Mouse (Mus musculus): ENCODE measurements around the gene Prss53.
"Not testable (repeated sequence)": the region's sequence is repeated elsewhere in the genome, so short reads cannot be mapped to it uniquely, and the experiment has no call there.

Prss53 gene

DNA sequence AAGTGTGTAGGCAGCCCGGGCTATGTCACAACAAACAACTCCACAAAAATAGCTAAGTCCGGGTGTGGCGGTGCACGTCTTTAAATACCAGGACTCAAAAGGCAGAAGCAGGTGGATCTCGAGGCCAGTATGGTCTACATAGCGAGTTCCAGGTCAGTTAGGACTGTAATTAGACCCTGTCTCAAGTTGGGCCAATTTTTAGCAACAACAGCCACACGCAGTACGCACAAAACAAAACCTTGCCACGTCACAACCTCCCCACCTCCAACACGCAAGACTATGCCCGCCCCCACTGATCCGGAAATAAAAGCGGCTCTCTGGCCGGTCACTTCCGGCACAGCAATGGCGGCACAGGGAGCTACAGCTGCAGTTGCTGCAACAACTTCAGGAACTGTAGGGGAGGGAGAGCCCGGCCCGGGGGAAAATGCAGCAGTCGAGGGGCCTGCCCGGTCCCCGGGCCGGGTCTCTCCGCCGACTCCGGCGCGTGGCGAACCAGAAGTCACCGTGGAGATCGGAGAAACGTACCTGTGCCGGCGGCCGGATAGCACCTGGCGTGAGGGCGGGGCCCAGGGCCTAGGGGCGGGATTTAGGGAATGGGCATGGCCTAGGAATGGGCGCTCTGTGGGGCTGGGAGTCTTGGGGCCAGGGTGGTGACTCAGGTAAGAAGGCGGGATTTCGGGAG, 21.6 kb upstream of the Prss53 start, which contains the start of gene Kat8:
TSS of gene Kat8 (plus strand) at position 327 of the 682 bp plus-strand sequence.
- peak; percentile 87 to 88 for DNase-seq

GRCm38 (mm10) chr7:127908656-127909055, 17.9 kb upstream of the Prss53 start:
- DNase-seq = no peak

- no peak for DNase-seq
These were observed 17.2 kb upstream of the Prss53 start for GRCm38 (mm10) chr7:127907939-127908338.

DNA sequence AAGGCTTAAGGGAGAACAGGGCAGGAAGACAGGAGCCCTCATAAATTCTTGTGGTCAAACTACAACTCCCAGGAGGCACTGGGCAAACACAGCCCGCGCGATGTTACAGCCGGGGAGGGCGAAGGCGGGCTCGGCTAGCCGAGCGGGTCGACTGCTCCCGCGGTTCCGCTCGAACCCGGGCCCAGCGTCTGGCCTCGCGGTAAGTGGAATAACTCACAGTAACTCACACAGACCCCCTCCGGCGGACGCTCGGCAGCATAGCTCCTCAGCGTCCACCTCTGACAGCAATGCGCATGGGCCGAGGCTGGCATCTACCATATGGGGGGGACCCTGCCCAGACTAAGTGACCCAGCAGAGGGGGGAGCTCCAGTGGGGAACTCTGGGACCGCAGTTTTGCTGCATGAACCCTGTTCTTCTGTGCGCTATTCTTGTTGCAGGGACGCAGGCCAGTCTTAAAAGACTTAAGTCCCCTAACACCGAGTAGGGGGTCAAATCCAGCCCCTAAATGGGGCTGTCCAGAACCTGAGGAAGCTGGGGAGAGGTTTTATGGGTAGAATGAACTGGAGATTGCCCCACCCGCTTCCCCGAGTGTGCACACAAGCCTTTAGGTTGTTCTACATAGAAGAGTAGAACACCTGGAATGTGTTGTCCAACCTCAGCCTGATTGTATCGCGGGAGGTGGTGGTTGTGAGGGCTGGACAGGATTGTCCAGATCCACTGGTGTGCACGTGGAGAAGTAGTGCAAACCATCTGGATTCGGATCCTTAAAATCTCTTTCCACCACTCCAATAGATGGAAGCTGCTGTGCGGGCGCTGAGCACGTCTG, 13.4 kb upstream of the Prss53 start, which contains the start of gene Bckdk:
TSS of gene Bckdk (plus strand) at position 112 of the 826 bp plus-strand sequence.
- peak; percentile 70 to 79 for DNase-seq

DNA sequence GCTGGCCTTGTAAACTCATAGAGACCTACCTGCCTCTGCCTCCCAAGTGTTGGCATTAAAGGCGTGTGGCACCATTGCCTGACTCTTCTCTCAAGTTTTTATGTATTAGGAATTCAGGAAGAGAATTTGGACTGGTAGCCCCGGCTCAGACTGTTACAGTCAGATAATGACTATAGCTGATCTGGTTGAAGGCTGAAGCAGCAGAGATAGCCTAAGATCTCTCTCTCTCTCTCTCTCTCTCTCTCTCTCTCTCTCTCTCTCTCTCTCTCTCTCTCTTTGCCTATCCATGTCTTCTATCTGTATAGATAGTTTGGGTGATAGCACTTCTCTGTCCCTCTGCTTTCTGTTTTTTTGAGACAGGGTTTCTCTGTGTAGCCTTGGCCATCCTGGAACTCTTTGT, 11.0 kb upstream of the Prss53 start:
- no peak for DNase-seq

DNA sequence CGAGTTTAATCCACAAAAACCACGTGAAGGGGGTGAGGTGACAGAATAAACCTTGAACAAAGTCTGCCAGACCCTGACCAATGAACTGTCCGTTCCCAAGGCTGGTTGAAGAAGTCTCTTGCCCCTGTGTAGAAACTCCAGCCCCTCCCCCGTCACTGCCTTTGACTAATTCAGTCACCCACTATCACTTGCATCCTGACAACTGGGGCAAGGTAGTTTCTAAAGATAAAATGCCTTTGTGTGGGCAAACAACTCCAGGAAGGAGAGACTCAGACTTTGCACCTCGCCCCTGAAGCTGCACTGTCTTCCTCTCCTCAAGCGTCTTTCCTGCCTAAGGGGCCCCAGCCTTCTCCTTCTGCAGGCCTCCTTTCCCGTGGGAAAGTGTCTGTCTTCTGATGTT, 9.2 kb upstream of the Prss53 start:
- no peak for DNase-seq

- DNase-seq = no peak
These were observed 7.6 kb upstream of the Prss53 start for GRCm38 (mm10) chr7:127898179-127898956.

DNA sequence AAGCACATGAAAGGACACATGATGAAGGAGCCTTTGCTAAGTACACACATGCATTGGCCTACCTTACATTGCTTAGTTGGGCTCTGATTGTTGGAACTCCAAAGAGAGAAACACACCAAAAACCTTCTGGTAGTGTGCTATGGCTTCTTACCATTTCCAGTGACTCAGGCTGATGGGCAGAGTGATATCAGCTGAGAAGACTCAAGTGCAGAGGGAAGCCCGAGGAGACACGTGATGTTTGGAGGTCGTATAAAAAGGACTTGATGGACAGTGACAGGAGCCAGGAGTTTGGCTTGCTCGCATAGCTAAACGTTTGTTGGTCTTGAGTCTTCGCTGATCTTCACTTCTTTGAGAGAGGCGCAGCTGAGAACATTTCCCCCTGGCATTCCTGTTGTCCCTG, 6.8 kb upstream of the Prss53 start:
- DNase-seq = no peak

DNA sequence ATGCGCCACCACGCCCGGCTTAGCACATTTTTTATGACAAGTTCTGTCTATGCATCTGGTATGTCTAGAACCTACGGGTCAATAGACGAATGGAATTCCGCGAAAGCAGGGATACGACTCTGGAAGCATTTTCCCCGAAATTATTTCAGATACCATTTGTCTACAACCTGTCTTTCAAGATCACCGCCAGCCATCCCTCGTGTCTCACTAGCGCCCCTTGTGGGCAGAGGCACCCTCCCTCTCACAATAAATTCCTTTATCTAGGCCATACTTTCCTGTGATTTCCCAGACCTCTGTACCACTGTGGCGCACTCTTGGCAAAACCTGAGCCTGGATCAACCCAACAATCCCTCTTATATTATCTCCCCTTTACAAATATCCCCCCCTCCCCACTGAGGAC, 5.6 kb upstream of the Prss53 start:
- DNase-seq = peak; percentile 73 to 76

DNA sequence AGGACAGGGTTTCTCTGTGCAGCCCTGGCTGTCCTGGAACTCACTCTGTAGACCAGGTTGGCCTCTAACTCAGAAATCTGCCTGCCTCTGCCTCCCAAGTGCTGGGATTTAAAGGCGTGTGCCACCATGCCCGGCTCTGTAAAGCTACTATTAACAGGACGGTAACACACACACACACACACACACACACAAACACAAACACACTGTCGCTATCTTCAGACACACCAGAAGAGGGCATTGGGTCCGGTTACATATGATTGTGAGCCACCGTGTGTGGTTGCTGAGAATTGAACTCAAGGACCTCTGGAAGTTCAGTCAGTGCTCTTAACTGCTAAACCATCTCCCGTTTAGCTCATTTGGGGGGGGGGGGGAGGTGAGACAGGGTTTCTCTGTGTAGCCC, 5.1 kb upstream of the Prss53 start:
- not testable (repeated sequence) for DNase-seq

GRCm38 (mm10) chr7:127895442-127895841, 4.7 kb upstream of the Prss53 start, which contains the start of the genes Gm21974 and Vkorc1:
TSS of gene Gm21974 (minus strand) at chr7:127895454.
TSS of gene Vkorc1 (minus strand) at chr7:127895617.
- peak; percentile 95 to 97 for DNase-seq

GRCm38 (mm10) chr7:127894480-127894879, 3.7 kb upstream of the Prss53 start:
- DNase-seq = no peak

GRCm38 (mm10) chr7:127888821-127889220, 1.9 kb downstream of the Prss53 start:
- no peak for DNase-seq

DNA sequence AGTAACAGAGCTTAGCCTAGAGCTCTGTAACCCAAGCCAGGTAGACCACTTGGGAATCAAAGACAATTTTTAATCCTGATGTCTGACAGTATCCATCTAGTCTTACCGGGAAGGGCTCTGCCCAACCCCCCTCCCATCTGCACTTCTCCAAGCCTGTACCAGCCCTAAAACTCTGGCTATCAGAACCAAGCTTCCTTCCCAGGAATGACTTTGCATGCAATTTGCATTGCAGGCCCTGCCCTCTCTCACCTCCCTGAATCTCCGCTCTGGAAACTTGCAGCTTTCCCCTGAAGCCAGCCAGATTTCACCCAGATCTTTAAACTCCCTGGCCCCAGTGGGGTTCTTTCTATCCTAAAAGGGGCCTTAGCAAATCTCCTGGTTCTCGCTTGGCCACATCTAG, 3.0 kb downstream of the Prss53 start:
- no peak for DNase-seq

GRCm38 (mm10) chr7:127887191-127887590, 3.6 kb downstream of the Prss53 start:
- DNase-seq = peak in 1 of 2 experiments; percentile 1

- DNase-seq = no peak
These were observed 4.2 kb downstream of the Prss53 start for GRCm38 (mm10) chr7:127886551-127886950.

GRCm38 (mm10) chr7:127885951-127886350, 4.8 kb downstream of the Prss53 start:
- no peak for DNase-seq

DNA sequence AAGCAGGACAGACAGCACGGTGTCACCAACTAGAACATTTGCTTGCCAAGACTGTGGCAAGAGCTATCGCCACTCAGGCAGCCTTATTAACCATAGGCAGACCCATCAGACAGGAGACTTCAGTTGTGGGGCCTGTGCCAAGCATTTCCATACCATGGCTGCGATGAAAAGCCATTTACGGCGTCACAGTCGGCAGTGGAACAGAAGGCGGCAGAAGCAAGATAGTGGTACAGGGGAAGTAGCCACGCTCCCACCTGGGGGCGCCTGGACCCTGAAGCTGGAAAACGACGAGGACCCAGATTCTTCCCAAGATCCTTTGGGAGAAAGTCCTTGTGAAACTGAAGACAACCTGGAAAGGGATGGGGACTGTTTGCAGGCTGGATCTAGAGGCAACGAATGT, 10.3 kb downstream of the Prss53 start:
- no peak for DNase-seq

GRCm38 (mm10) chr7:127879301-127879700, 11.5 kb downstream of the Prss53 start:
- DNase-seq = no peak

DNA sequence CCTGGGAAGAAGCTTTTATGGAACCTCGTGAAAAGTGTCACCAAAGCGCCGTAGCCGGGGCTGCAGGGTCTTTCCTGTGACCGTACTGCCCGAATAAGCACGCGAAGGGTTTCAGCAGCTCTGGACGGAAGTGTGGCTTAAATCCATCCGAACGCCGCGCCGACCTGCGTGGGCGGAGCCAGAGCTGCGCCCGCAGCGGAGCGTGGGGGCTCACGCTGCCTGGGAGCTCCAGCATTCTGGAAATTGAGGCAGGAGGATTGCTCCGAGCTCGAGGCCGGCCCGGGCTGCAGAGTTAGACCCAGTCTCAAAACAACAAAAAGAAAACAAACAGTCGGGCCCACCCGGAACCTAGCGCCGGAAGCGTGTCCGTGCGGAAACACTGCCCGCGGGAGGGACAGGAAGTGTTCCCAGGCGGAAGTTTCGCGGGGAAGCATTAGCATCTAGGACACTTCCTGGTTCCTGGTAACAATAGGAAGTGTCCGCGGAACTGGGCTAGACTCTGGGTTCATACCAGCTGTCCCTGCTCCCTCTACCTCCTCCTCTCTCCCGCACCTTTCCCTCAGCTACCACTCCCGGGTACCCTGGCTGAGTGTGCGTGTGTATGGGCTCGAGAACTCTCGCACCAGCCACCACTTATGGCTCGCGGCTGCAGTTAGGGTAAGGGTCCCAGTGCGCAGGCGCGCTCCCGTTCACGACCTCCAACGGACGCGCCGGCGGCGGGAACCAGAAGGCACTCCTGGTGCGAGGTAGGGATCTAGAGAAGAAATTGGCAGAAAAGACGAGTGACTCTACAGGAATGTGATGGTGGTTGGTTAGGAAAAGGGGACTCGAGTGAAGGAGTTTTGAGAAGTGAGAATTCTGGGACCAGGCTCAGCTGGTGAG, 14.1 kb downstream of the Prss53 start, which contains the start of gene Zfp668:
TSS of gene Zfp668 (minus strand) at position 362 of the 882 bp plus-strand sequence.
- DNase-seq = peak; percentile 89 to 94

DNA sequence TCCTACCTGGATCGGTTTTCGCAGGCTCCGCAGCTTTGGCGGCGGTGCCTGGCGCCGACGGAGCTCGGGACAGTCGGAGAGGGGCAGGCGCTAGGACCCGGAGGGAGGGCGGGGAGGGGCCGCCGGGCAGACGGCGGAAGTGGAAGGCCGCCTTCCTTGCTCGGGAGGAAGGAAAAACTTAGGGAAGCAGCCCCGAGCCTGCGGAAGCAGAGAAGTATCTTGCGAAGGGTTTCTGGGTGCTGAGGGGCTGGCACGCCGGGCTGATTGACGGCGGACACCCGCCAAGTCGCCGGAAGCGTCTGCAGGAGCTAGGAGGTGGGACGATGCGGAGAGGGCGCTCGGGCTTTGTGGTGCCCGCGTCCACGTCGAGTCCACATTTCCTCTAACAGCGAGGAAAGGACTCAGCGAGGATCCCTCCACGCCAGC, 14.7 kb downstream of the Prss53 start, which contains the start of gene Zfp646:
TSS of gene Zfp646 (plus strand) at position 181 of the 426 bp plus-strand sequence.
- DNase-seq = peak in 1 of 2 experiments; percentile 80

DNA sequence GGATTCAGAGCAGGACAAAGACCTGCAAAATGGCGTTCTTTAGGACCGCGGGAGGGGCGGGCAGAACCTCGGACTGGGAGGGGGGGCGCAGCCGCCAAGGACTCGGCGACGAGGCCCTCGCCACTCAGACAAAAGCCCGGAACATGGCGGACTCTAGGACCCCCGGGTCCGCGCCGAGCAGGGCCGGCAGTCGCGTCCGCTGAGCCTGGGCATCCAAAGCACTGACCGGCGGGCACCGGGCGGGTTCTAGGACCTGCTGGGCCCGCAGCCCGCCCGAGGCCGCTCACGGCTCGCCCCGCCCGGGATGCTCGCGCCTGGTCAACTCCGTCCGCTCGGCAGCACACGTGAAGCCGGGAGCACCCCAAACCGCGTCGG, 15.2 kb downstream of the Prss53 start:
- peak; percentile 99 to 100 for DNase-seq
